Mouse (Mus musculus): ENCODE results near the gene Oas3.

Gene Oas3

GRCm38 (mm10) chr5:120751206-120751605 lies 26.3 kb downstream of the Oas3 start:
- no peak for DNase-seq

GRCm38 (mm10) chr5:120749688-120750087 lies 27.8 kb downstream of the Oas3 start, which contains the start of gene Oas2:
TSS of gene Oas2 (minus strand) at chr5:120749853.
- DNase-seq, result no peak

- DNase-seq, result peak; percentile 64
These were observed 31.0 kb downstream of the Oas3 start for GRCm38 (mm10) chr5:120746451-120746850.

- peak; percentile 26 for DNase-seq
These were observed 35.3 kb downstream of the Oas3 start for GRCm38 (mm10) chr5:120742125-120742524.

- no peak for DNase-seq
These were observed 43.0 kb downstream of the Oas3 start for GRCm38 (mm10) chr5:120734380-120734990.

- no peak for DNase-seq
These were observed 43.8 kb downstream of the Oas3 start for GRCm38 (mm10) chr5:120733696-120734095.

- no peak for DNase-seq
These were observed 44.7 kb downstream of the Oas3 start for GRCm38 (mm10) chr5:120732740-120733139.

GRCm38 (mm10) chr5:120729319-120729718 lies 48.1 kb downstream of the Oas3 start:
- DNase-seq, result no peak

- DNase-seq, result no peak
These were observed 51.5 kb downstream of the Oas3 start for GRCm38 (mm10) chr5:120725811-120726455.

GRCm38 (mm10) chr5:120721005-120721404 lies 56.5 kb downstream of the Oas3 start:
- no peak for DNase-seq

- no peak for DNase-seq
These were observed 58.7 kb downstream of the Oas3 start for GRCm38 (mm10) chr5:120718600-120719378.

- no peak for DNase-seq
These were observed 60.3 kb downstream of the Oas3 start for GRCm38 (mm10) chr5:120717136-120717535.

- DNase-seq, result peak; percentile 70
These were observed 63.1 kb downstream of the Oas3 start for GRCm38 (mm10) chr5:120714314-120714713.

- no peak for DNase-seq
These were observed 64.7 kb downstream of the Oas3 start for GRCm38 (mm10) chr5:120712721-120713120.

- DNase-seq, result no peak
These were observed 65.6 kb downstream of the Oas3 start, which contains the start of gene Dtx1 for GRCm38 (mm10) chr5:120711827-120712226. TSS of gene Dtx1 (minus strand) at chr5:120711927.

GRCm38 (mm10) chr5:120711416-120711815 lies 66.0 kb downstream of the Oas3 start:
- DNase-seq, result peak; percentile 32

- no peak for DNase-seq
These were observed 66.6 kb downstream of the Oas3 start for GRCm38 (mm10) chr5:120710826-120711248.

GRCm38 (mm10) chr5:120710161-120710825 lies 67.2 kb downstream of the Oas3 start:
- no peak for DNase-seq

- DNase-seq, result no peak
These were observed 70.5 kb downstream of the Oas3 start for GRCm38 (mm10) chr5:120706976-120707375.

GRCm38 (mm10) chr5:120706541-120706940 lies 70.9 kb downstream of the Oas3 start:
- DNase-seq, result no peak

GRCm38 (mm10) chr5:120704421-120704820 lies 73.0 kb downstream of the Oas3 start:
- no peak for DNase-seq

GRCm38 (mm10) chr5:120703660-120704059 lies 73.8 kb downstream of the Oas3 start:
- no peak for DNase-seq
